Mouse (Mus musculus): ENCODE data around the gene Mrpl57. TPM values are rescaled to one million over a fixed set of nuclear protein-coding genes. Genes with fewer than 3 reads are reported as not detected.
"Not testable (repeated sequence)": the region's sequence is repeated elsewhere in the genome, so short reads cannot be mapped to it uniquely, and the experiment has no call there.

Gene Mrpl57
- total RNA-seq, 1 experiment from 2014 or later, result 15.6 TPM

DNA sequence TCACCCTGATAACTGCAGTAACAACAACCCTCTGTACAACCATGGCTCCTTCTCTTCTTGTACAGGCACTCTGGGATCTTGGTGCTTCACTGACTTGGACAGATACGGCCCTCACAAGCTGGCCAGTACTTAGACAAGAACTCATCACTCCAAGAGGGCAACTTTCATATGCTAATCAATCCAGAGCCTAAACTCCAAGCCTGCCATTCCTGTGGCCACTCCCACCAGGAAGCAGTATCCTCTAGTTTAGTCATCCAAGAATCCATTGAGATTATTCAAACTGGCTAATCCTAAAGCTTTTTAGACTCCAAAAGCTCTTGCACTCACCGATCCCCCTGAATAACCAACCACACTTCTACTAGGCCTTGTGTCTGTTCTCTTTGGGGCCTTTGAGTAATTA, 26.9 kb downstream of the Mrpl57 start:
- ATAC-seq (ENCODE audit: extremely low read depth, insufficient number of reproducible peaks, low FRiP score, poor library complexity, severe bottlenecking), result no peak

- not testable (repeated sequence) for ATAC-seq (ENCODE audit: extremely low read depth, insufficient number of reproducible peaks, low FRiP score, poor library complexity, severe bottlenecking)
Measured at GRCm38 (mm10) chr14:57856037-57856436, 30.0 kb downstream of the Mrpl57 start.

DNA sequence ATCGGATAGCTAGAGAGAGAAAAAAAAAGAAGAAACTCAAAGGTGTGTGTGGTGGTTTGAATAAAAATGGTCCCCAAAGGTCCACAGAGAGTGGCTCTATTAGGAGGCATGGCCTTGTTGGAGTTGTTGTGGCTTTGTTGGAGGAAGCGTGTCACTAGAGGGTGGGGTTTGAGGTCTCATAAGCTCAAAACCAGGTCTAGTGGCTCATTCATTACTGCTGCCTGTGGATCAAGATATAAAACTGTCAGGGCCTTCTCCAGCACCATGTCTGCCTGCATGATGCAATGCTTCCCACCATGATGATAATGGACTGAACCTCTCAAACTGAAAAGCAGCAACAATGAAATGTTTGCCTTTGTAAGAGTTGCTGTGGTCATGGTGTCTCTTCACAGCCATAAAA, 32.6 kb downstream of the Mrpl57 start:
- ATAC-seq (ENCODE audit: extremely low read depth, insufficient number of reproducible peaks, low FRiP score, poor library complexity, severe bottlenecking), result no peak

DNA sequence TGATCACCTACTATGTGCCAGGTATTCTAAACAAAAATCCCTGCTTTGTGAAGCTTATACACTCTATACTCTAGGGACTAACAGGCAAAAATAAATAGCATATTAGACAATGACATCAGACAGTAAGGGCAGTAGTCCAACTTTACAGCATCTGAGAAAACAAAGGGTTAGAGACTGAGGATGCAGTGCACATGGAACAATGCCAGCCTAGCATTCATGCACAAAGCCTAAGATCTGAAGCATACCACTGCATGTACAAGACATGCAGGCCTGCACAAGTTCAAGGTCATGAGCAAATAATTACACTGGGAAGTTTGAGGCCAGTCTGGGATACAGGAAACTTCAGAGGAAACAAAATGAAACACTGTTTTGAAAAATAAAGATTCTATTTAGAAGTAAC, 33.5 kb downstream of the Mrpl57 start:
- ATAC-seq (ENCODE audit: extremely low read depth, insufficient number of reproducible peaks, low FRiP score, poor library complexity, severe bottlenecking), result no peak

DNA sequence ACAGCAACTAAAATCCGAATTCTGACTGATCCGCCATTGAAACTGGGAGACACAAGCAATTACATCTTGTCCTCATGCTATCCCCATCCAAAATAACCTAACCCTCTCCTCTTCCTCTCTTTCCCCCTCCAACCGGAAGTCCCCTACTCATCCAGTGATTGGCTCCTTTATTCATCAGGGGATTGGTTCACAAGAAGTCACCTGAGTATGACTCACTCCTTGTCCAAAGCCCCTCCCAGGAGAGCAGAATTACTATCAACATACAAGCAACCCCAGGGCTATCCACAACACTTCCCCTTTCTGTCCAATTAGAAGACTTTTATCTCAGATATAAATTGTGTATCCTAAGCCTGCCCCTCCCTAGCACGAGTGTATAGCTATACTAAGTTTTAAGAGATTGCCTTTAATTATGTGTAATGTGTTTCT, 36.0 kb downstream of the Mrpl57 start:
- ATAC-seq (ENCODE audit: extremely low read depth, insufficient number of reproducible peaks, low FRiP score, poor library complexity, severe bottlenecking), result no peak

DNA sequence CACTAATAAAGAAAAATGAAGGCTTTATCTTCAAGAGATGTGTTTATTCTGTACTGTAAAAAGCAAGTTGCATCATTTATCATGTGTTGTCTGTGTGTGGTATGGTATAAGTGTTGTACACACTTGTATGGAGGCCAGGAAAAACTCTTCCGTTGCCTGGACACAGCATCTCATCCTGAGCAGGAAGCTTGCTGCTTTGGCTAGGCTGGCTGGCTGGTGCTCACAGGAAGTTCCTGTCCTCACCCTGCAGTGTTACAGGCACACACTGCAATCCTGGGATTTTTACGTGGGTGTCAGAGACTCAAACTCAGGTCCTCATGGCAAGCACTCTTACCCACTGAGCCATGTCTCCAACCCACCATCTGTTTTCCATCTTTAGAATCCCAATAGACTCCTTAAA, 37.1 kb downstream of the Mrpl57 start:
- ATAC-seq (ENCODE audit: extremely low read depth, insufficient number of reproducible peaks, low FRiP score, poor library complexity, severe bottlenecking), result no peak

DNA sequence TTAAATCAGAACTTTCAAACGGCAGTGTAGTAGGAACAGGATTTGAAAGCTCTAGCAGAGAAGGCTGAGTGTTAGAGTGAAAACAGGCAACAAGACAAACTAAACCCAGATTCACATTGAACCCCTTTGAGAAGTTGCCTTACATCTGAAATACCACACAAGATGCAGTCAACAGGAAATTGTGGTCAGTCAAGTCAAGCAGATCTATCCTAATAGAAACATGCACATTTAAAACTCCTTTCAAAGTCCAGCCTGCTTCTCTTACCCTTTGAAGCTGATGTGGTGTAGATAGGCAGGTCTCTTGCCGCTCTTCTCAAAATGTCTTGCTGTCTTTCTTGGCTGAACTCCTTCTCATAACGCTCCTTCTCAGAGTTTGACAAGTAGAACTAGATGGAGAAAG, 39.2 kb downstream of the Mrpl57 start:
- ATAC-seq (ENCODE audit: extremely low read depth, insufficient number of reproducible peaks, low FRiP score, poor library complexity, severe bottlenecking), result peak; percentile 36; the same call in 1 of the 2 replicates

GRCm38 (mm10) chr14:57866676-57867276, 40.7 kb downstream of the Mrpl57 start:
- ATAC-seq (ENCODE audit: extremely low read depth, insufficient number of reproducible peaks, low FRiP score, poor library complexity, severe bottlenecking), result no peak

DNA sequence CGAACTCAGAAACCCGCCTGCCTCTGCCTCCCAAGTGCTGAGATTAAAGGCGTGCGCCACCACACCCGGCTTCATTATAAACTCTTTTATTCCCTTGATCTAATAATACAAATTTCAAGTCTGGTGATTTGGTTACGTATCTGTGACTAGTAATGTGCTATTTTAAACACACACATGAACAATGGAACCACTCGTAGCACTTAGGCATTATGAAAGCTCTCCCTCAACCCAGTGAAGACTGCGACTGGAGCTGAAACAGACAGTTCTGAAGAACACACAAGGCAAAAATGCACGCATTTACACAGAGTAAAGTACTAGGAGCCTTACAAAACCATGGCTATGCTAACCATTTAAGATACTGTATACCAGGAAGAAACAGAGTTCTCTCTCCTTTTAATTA, 51.9 kb downstream of the Mrpl57 start:
- no peak for ATAC-seq (ENCODE audit: extremely low read depth, insufficient number of reproducible peaks, low FRiP score, poor library complexity, severe bottlenecking)

Other genes with a start within 250 kb of the Mrpl57 start
- gene Xpo4, start 160.8 kb upstream of the Mrpl57 start, total RNA-seq (2017), result 23.9 and 27.1 TPM in 2 replicates
- gene Gm49361, start 80.1 kb upstream of the Mrpl57 start, total RNA-seq (2017), result not detected in 2 replicates
- gene Lats2, start 67.8 kb upstream of the Mrpl57 start, total RNA-seq (2017), result 58.7 and 59.2 TPM in 2 replicates
- gene Sap18, start 28.1 kb upstream of the Mrpl57 start, total RNA-seq (2017), result 34.6 and 47.8 TPM in 2 replicates
- gene Ska3, start within 50 bp of the Mrpl57 start, total RNA-seq (2017), result 0.61 TPM in 1 of 2 replicates, not detected in the other
- 86.4 and 94.2 TPM in 2 replicates for gene Zdhhc20, start 64.0 kb downstream of the Mrpl57 start, total RNA-seq (2017)
- 92.2 and 97.1 TPM in 2 replicates for gene Micu2, start 173.0 kb downstream of the Mrpl57 start, total RNA-seq (2017)
- not detected in 2 replicates for gene Fgf9, start 244.3 kb downstream of the Mrpl57 start, total RNA-seq (2017)

All from neutrophil, adult 5-6 weeks (primary cell).